Mouse (Mus musculus): ENCODE results near the gene Islr.

Gene Islr

GRCm38 (mm10) chr9:58196141-58196540 lies 8.0 kb downstream of the Islr start:
- Histone ChIP-seq H3K36me3 (ENCODE audit: insufficient read depth, low read length) (no peaks in the 10 kb centered on the region), H3K4me3 (replicated peaks; ENCODE audit: low read length) (peak overlapping the region; percentile 70), H3K4me1 (replicated peaks; ENCODE audit: low read depth, low read length) (peaks cover 78% of the 10 kb centered on the region), H3K27me3 (ENCODE audit: insufficient read depth, low read length) (peaks cover 82% of the 10 kb centered on the region), H3K9me3 (ENCODE audit: low read length) (no peaks in the 10 kb centered on the region)
- TF ChIP-seq NANOG (IDR thresholded peaks at IDR 0.05; ENCODE audit: borderline replicate concordance, low read length) (no peak), CTCF (conservative IDR thresholded peaks at IDR 0.05; ENCODE audit: low read length) (no peak), POU5F1 (IDR thresholded peaks at IDR 0.05; ENCODE audit: borderline replicate concordance, low read length) (no peak)

- Histone ChIP-seq H3K36me3 (ENCODE audit: insufficient read depth, low read length) (no peaks in the 10 kb centered on the region), H3K4me1 (replicated peaks; ENCODE audit: low read depth, low read length) (peaks cover 73% of the 10 kb centered on the region), H3K27me3 (ENCODE audit: insufficient read depth, low read length) (peaks cover 82% of the 10 kb centered on the region), H3K9me3 (ENCODE audit: low read length) (no peaks in the 10 kb centered on the region), H3K4me3 (replicated peaks; ENCODE audit: low read length) (peak overlapping the region; percentile 70)
- TF ChIP-seq POU5F1 (IDR thresholded peaks at IDR 0.05; ENCODE audit: borderline replicate concordance, low read length) (no peak), NANOG (IDR thresholded peaks at IDR 0.05; ENCODE audit: borderline replicate concordance, low read length) (no peak), CTCF (conservative IDR thresholded peaks at IDR 0.05; ENCODE audit: low read length) (no peak)
Observed at GRCm38 (mm10) chr9:58195671-58196070, 8.4 kb downstream of the Islr start.

- no peaks in the 10 kb centered on the region for H3K9me3 ChIP-seq (ENCODE audit: low read length)
Observed at GRCm38 (mm10) chr9:58194222-58194621, 9.9 kb downstream of the Islr start.

GRCm38 (mm10) chr9:58184456-58184855 lies 19.6 kb downstream of the Islr start:
- no peaks in the 10 kb centered on the region for H3K4me1 ChIP-seq (replicated peaks; ENCODE audit: low read depth, low read length)
- H3K4me3 ChIP-seq (replicated peaks; ENCODE audit: low read length), result no peak overlapping the region
- 0 out of 2 replicates have a peak, but pooled peaks cover 3% of the 10 kb centered on the region for H3K27me3 ChIP-seq (ENCODE audit: insufficient read depth, low read length)
- H3K9me3 ChIP-seq (ENCODE audit: low read length), result peaks cover 5% of the 10 kb centered on the region; the same call in 1 of the 2 replicates
- TF ChIP-seq POU5F1 (IDR thresholded peaks at IDR 0.05; ENCODE audit: borderline replicate concordance, low read length) (no peak), CTCF (conservative IDR thresholded peaks at IDR 0.05; ENCODE audit: low read length) (no peak), NANOG (IDR thresholded peaks at IDR 0.05; ENCODE audit: borderline replicate concordance, low read length) (no peak)
- H3K36me3 ChIP-seq (ENCODE audit: insufficient read depth, low read length), result no peaks in the 10 kb centered on the region

More at GRCm38 (mm10) chr9:58194222-58194621, 9.9 kb downstream of the Islr start:
- no peak overlapping the region for H3K4me3 ChIP-seq (replicated peaks; ENCODE audit: low read length)
- H3K27me3 ChIP-seq (ENCODE audit: insufficient read depth, low read length), result peaks cover 77% of the 10 kb centered on the region
- H3K36me3 ChIP-seq (ENCODE audit: insufficient read depth, low read length), result no peaks in the 10 kb centered on the region
- peaks cover 59% of the 10 kb centered on the region for H3K4me1 ChIP-seq (replicated peaks; ENCODE audit: low read depth, low read length)
- TF ChIP-seq NANOG (IDR thresholded peaks at IDR 0.05; ENCODE audit: borderline replicate concordance, low read length), result no peak
- TF ChIP-seq CTCF (conservative IDR thresholded peaks at IDR 0.05; ENCODE audit: low read length), result no peak
- TF ChIP-seq POU5F1 (IDR thresholded peaks at IDR 0.05; ENCODE audit: borderline replicate concordance, low read length), result no peak

- 0 out of 2 replicates have a peak, but pooled peaks cover 2% of the 10 kb centered on the region for H3K4me1 ChIP-seq (replicated peaks; ENCODE audit: low read depth, low read length)
- TF ChIP-seq NANOG (IDR thresholded peaks at IDR 0.05; ENCODE audit: borderline replicate concordance, low read length) (no peak), CTCF (conservative IDR thresholded peaks at IDR 0.05; ENCODE audit: low read length) (no peak), POU5F1 (IDR thresholded peaks at IDR 0.05; ENCODE audit: borderline replicate concordance, low read length) (no peak)
- H3K4me3 ChIP-seq (replicated peaks; ENCODE audit: low read length), result no peak overlapping the region
- H3K27me3 ChIP-seq (ENCODE audit: insufficient read depth, low read length), result peaks cover 5% of the 10 kb centered on the region; the same call in 1 of the 2 replicates
- no peaks in the 10 kb centered on the region for H3K9me3 ChIP-seq (ENCODE audit: low read length)
- H3K36me3 ChIP-seq (ENCODE audit: insufficient read depth, low read length), result no peaks in the 10 kb centered on the region
Observed at GRCm38 (mm10) chr9:58179390-58179789, 24.7 kb downstream of the Islr start.

- Histone ChIP-seq H3K27me3 (ENCODE audit: insufficient read depth, low read length) (peaks cover 5% of the 10 kb centered on the region; the same call in 1 of the 2 replicates), H3K4me3 (replicated peaks; ENCODE audit: low read length) (no peak overlapping the region), H3K36me3 (ENCODE audit: insufficient read depth, low read length) (no peaks in the 10 kb centered on the region), H3K4me1 (replicated peaks; ENCODE audit: low read depth, low read length) (0 out of 2 replicates have a peak, but pooled peaks cover 6% of the 10 kb centered on the region), H3K9me3 (ENCODE audit: low read length) (no peaks in the 10 kb centered on the region)
- no peak for TF ChIP-seq NANOG (IDR thresholded peaks at IDR 0.05; ENCODE audit: borderline replicate concordance, low read length)
- TF ChIP-seq CTCF (conservative IDR thresholded peaks at IDR 0.05; ENCODE audit: low read length), result no peak
Observed at GRCm38 (mm10) chr9:58177165-58177564, 26.9 kb downstream of the Islr start.

- no peaks in the 10 kb centered on the region for H3K36me3 ChIP-seq (ENCODE audit: insufficient read depth, low read length)
- no peak for TF ChIP-seq CTCF (conservative IDR thresholded peaks at IDR 0.05; ENCODE audit: low read length)
- TF ChIP-seq NANOG (IDR thresholded peaks at IDR 0.05; ENCODE audit: borderline replicate concordance, low read length), result no peak
- no peak for TF ChIP-seq POU5F1 (IDR thresholded peaks at IDR 0.05; ENCODE audit: borderline replicate concordance, low read length)
- H3K4me3 ChIP-seq (replicated peaks; ENCODE audit: low read length), result no peak overlapping the region
- no peaks in the 10 kb centered on the region for H3K9me3 ChIP-seq (ENCODE audit: low read length)
- H3K27me3 ChIP-seq (ENCODE audit: insufficient read depth, low read length), result peaks cover 5% of the 10 kb centered on the region; the same call in 1 of the 2 replicates
- H3K4me1 ChIP-seq (replicated peaks; ENCODE audit: low read depth, low read length), result 0 out of 2 replicates have a peak, but pooled peaks cover 6% of the 10 kb centered on the region
Observed at GRCm38 (mm10) chr9:58175745-58176487, 28.2 kb downstream of the Islr start.

- H3K9me3 ChIP-seq (ENCODE audit: low read length), result no peaks in the 10 kb centered on the region
- H3K36me3 ChIP-seq (ENCODE audit: insufficient read depth, low read length), result no peaks in the 10 kb centered on the region
- TF ChIP-seq CTCF (conservative IDR thresholded peaks at IDR 0.05; ENCODE audit: low read length) (no peak), POU5F1 (IDR thresholded peaks at IDR 0.05; ENCODE audit: borderline replicate concordance, low read length) (no peak), NANOG (IDR thresholded peaks at IDR 0.05; ENCODE audit: borderline replicate concordance, low read length) (no peak)
- H3K4me1 ChIP-seq (replicated peaks; ENCODE audit: low read depth, low read length), result 0 out of 2 replicates have a peak, but pooled peaks cover 6% of the 10 kb centered on the region
- no peak overlapping the region for H3K4me3 ChIP-seq (replicated peaks; ENCODE audit: low read length)
- peaks cover 5% of the 10 kb centered on the region; the same call in 1 of the 2 replicates for H3K27me3 ChIP-seq (ENCODE audit: insufficient read depth, low read length)
Observed at GRCm38 (mm10) chr9:58174818-58175251, 29.3 kb downstream of the Islr start.
